Mouse (Mus musculus) liver (tissue): ENCODE measurements around the gene 6030408B16Rik.
"Not testable (repeated sequence)": the region's sequence is repeated elsewhere in the genome, so short reads cannot be mapped to it uniquely, and the experiment has no call there.

Experiments used
- DNase-seq: peaks from one replicate; pipeline ENCODE4 v3.0.0-alpha.2; 2020; ENCODE audit warnings: mixed read lengths

The 6030408B16Rik gene

GRCm38 (mm10) chr15:101322640-101323039 is 29.6 kb downstream of the 6030408B16Rik start:
- DNase-seq: no peak

DNA sequence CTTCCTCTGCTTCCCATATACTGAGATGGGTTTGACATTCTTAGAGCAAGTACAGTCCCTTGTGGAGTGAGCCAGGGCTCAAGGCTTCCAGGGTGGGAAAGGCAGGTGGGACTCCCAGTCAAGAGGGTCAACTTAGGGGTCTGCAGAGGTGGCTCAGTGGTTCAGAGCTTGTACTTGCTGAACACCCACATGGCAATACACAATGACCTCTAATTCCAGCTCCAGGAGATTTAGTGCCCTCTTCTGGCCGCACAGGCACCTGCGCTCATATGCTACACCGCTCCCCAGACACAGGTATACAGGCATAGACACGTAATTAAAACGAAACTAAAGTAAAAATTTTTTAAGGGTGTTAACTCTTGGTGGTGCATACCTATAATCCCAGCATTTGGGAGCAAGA is 30.5 kb downstream of the 6030408B16Rik start:
- DNase-seq: no peak

- DNase-seq: not testable (repeated sequence)
These were observed 31.4 kb downstream of the 6030408B16Rik start for GRCm38 (mm10) chr15:101324409-101324808.

- DNase-seq: peak; percentile 50
These were observed 33.1 kb downstream of the 6030408B16Rik start for GRCm38 (mm10) chr15:101325991-101326534.

GRCm38 (mm10) chr15:101327282-101327681 is 34.3 kb downstream of the 6030408B16Rik start:
- DNase-seq: peak; percentile 77

DNA sequence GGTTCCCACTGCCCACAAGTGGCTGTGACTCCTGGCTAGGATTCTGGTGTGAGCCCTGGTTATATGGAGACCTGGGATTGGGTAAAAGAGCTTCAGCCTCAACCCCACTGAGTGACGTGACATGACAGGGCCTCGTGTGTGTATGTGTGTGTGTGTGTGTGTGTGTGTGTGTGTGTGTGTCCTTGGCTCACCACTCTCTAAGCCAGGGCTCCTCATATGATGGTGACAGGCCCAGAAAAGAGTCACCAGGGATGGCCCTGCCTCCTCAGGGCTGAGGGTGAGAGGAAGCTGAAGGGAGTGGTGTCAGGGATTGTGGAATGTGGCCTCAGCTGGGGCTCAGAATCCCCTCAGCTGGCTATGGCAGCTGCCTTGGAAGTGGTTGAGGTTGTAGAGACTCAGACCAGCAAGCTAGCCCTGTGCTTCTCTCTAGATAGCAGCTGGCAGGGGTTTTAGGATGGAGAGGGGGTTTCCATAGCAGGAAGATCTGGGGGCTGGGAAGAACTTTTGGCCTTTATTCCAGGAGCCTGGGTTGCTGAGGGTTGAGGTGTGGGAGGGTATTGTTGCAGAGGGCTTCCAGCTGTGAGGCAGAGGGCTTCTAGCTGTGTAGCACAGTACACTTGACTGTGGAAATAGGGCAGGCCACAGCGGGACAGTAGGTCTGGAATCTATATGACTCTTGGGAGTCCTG is 36.0 kb downstream of the 6030408B16Rik start:
- no peak for DNase-seq

- DNase-seq: no peak
These were observed 36.5 kb downstream of the 6030408B16Rik start for GRCm38 (mm10) chr15:101329564-101329892.

DNA sequence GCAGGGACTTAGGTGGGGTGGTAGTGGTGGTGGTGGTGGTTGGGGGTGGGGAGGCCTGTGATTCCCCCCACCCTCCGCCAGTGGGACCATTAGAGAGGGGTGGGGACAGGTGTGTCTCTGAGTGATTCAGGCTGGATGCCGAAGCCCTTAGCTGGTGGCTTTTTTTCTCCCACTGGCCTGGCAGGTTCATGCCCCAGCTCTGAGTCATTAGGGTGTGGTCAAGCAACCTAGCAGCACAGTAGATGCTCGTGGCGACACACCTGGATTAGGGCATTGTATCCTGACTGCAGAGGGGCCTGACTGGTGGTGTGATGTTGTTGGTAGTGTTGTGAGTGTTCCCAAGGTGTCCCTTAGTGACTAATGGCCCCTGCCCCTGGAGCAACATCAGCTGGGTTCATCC is 38.1 kb downstream of the 6030408B16Rik start:
- DNase-seq: no peak

- DNase-seq: no peak
These were observed 39.4 kb downstream of the 6030408B16Rik start for GRCm38 (mm10) chr15:101332370-101332769.

- DNase-seq: no peak
These were observed 40.2 kb downstream of the 6030408B16Rik start for GRCm38 (mm10) chr15:101333165-101333564.

DNA sequence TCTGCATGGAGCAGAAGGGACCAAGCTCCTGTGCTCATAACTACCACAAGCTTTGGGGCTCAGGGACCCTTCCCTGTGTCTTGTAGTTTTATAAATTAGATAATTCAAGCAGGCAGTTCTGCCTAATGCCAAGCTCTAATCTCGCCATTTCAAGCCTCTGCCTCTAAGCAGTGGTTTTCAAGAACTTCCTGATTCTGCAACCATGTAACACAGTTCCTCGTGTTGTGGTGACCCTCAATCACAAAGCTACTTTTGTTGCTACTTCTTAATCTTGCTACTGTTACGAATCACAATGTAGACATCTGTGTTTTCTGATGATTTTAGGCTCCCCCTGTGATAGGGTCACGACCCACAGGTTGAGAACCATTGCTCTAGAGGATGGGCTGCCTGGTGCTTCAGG is 40.6 kb downstream of the 6030408B16Rik start:
- no peak for DNase-seq

DNA sequence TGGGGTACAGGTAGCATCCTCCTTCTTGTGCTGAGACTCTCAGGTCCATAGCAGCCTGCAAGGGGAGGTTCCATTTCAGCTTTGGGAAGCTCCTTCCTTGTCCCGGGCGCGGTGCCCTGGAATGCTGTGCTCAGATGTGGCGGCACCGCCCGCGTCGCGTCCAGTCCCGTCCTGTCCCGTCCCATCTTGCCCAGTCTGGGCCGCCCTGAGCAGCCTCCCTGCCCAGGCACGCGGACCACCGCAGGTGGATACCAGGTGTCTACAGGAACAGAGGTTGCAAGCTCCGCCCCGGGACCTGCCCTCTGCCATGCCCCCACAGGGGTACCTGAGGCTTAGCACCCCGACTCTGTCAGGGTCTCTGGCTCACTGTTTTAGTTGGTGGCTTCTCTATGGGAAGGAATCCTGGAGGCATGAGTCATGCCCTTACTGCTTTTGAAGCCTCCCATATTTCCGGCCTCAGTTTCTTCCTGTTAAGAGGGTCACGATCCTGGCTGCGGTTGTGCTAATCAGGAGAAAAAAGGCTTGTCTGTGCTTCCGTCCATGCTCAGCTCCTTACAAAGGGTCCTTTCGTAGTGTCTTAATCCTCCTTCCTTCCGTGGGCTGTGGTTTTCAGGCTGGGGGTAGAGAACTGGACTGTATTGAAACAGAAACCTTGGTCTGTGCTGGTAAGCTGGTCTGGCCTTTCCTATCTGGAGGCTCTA is 43.6 kb downstream of the 6030408B16Rik start:
- peak; percentile 31 for DNase-seq

DNA sequence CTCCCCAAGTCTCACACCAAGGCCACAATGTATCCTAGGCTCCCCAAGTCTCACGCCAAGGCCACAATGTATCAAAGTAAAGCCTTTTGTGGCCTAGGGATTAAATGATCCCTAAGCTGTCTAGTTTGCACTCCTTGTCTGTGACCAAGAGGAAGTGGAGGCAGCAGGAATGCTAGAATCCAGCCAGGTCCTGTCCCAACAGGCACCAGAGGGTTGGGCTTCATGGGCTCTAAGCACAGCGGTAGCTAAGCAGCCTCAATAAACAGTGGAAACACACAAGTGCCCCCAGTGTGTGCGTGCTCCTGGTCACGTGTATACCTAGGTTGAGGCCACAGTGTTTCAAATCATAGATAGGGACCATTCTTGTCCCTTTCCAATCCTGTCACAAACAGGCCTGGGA is 45.3 kb downstream of the 6030408B16Rik start:
- no peak for DNase-seq

GRCm38 (mm10) chr15:101339537-101339936 is 46.5 kb downstream of the 6030408B16Rik start:
- peak; percentile 82 for DNase-seq

DNA sequence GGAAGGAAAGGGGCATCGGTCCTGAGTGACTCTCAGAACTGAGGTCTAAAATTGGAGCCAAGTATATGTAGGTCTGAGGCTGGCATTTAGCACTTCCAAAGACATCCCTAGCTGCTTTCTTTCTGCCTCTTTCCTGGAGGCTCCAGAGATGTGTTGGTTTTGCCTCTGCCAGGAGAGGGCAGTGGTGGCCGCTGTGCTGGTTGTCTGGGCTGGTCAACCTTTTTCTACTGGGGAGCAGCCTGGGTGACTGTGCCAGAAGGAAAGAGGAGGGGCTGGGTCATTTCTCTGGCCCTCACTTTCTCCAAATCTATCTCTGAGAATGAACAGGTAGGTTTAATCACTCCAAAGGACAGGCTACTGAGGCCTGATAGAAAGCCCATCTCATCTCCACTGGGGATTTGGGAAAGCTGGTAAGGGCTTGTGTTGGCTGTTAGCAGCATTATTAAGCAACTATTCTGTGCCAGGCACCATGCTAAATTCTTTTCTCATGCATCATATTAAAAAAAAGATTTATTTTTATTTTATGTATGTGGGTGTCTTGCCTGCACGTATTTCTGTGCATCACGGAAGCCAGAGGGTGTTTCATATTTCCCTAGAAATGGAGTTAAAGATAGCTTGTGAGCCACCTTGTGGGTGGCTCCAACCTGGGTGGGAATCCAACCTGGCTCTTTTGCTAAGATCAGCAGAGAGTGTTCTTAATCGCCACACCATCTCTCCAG is 48.9 kb downstream of the 6030408B16Rik start:
- DNase-seq: peak; percentile 27
